Mouse (Mus musculus) right cerebral cortex, postnatal 4 days (tissue): ENCODE measurements around the gene Lin37.

ENCODE experiments used
- DNase-seq: peaks from one replicate; pipeline ENCODE4 v3.0.0-alpha.2; 2022

Gene Lin37

GRCm38 (mm10) chr7:30551445-30552101 is 8.1 kb downstream of the Lin37 start:
- no peak for DNase-seq

- no peak for DNase-seq
These were observed 9.0 kb downstream of the Lin37 start for GRCm38 (mm10) chr7:30550603-30551002.

GRCm38 (mm10) chr7:30549880-30550279 is 9.8 kb downstream of the Lin37 start:
- DNase-seq = no peak

GRCm38 (mm10) chr7:30544327-30544726 is 15.3 kb downstream of the Lin37 start:
- DNase-seq = no peak

- DNase-seq = no peak
These were observed 19.1 kb downstream of the Lin37 start for GRCm38 (mm10) chr7:30540572-30540971.

- peak; percentile 98 for DNase-seq
These were observed 24.7 kb downstream of the Lin37 start, which contains the start of gene Arhgap33 for GRCm38 (mm10) chr7:30534633-30535577. TSS of gene Arhgap33 (minus strand) at chr7:30535060.

- peak; percentile 60 for DNase-seq
These were observed 25.6 kb downstream of the Lin37 start for GRCm38 (mm10) chr7:30533941-30534632.

- DNase-seq = peak; percentile 28
These were observed 26.7 kb downstream of the Lin37 start for GRCm38 (mm10) chr7:30532931-30533330.

- no peak for DNase-seq
These were observed 28.3 kb downstream of the Lin37 start for GRCm38 (mm10) chr7:30531291-30531815.

GRCm38 (mm10) chr7:30526981-30527380 is 32.7 kb downstream of the Lin37 start:
- DNase-seq = no peak

GRCm38 (mm10) chr7:30526399-30526798 is 33.2 kb downstream of the Lin37 start:
- DNase-seq = no peak

- no peak for DNase-seq
These were observed 33.7 kb downstream of the Lin37 start for GRCm38 (mm10) chr7:30525954-30526353.

GRCm38 (mm10) chr7:30524487-30524886 is 35.2 kb downstream of the Lin37 start:
- no peak for DNase-seq

GRCm38 (mm10) chr7:30522871-30523270 is 36.8 kb downstream of the Lin37 start:
- no peak for DNase-seq

- no peak for DNase-seq
These were observed 38.8 kb downstream of the Lin37 start for GRCm38 (mm10) chr7:30520856-30521255.

- DNase-seq = peak; percentile 52
These were observed 39.2 kb downstream of the Lin37 start for GRCm38 (mm10) chr7:30520396-30520795.

- no peak for DNase-seq
These were observed 41.3 kb downstream of the Lin37 start for GRCm38 (mm10) chr7:30518325-30518724.

GRCm38 (mm10) chr7:30515003-30515760 is 44.5 kb downstream of the Lin37 start:
- DNase-seq = no peak

- no peak for DNase-seq
These were observed 51.6 kb downstream of the Lin37 start for GRCm38 (mm10) chr7:30508061-30508460.
